Mouse (Mus musculus) testis, adult 2 months (tissue): ENCODE measurements at regions not wholly inside any gene's neighbourhood (a gene's known extent, or its start where the extent isn't known, plus 50 kb on each side); places are given as distances from the start of the nearest gene placed in this dataset.

ENCODE experiments used
- CTCF ChIP-seq: fragments of 200-500 bp; IDR thresholded peaks from 2 replicates; pipeline ENCODE4 v1.5.1; 2012; ENCODE audit warnings: low read depth, mild to moderate bottlenecking, inconsistent platforms, low read length, moderate library complexity; ENCODE audit not compliant: control insufficient read depth, insufficient read depth, insufficient replicate concordance
- POLR2A ChIP-seq: fragments of 200-500 bp; IDR thresholded peaks from 2 replicates; pipeline ENCODE4 v1.6.1; 2012; ENCODE audit warnings: low read depth, mild to moderate bottlenecking, inconsistent platforms, low read length, moderate library complexity; ENCODE audit not compliant: control insufficient read depth

- TF ChIP-seq POLR2A = no peak
- no peak for TF ChIP-seq CTCF
These were observed 219.1 kb upstream of the Spag17 start for GRCm38 (mm10) chr3:99665902-99666768.
